Mouse (Mus musculus) thymus, postnatal 14 days (tissue): Measurements from ENCODE around the gene Adra2a.

Source experiments
- DNase-seq: peaks from one replicate; pipeline ENCODE4 v3.0.0; 2021

The Adra2a gene

GRCm38 (mm10) chr19:54076362-54077349 lies 32.7 kb downstream of the Adra2a start:
- no peak for DNase-seq

- DNase-seq, result no peak
Observed at GRCm38 (mm10) chr19:54081303-54081702, 37.4 kb downstream of the Adra2a start.

DNA sequence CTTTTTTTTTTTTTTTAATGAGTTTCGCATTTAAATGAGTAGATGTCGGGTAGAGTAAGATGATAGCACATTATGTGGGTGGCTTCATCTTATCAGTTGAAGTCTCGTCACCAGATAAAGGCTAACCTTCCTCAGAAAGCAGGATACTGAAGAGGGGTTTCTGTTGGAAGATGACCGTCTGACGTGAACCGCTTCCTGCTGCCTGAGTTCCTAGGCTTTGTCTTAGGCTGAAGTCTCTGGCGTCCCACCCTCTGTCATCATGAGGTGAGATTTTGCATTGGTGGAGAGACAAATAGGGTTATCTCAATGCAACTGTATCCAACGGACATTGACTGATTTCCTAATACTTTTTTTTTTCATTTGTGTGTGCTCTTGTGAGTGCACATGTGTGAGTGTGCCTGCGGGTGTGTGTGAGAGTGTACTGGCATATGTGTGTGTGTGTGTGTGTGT lies 37.8 kb downstream of the Adra2a start:
- no peak for DNase-seq

- DNase-seq, result no peak
Observed at GRCm38 (mm10) chr19:54087319-54087718, 43.4 kb downstream of the Adra2a start.

DNA sequence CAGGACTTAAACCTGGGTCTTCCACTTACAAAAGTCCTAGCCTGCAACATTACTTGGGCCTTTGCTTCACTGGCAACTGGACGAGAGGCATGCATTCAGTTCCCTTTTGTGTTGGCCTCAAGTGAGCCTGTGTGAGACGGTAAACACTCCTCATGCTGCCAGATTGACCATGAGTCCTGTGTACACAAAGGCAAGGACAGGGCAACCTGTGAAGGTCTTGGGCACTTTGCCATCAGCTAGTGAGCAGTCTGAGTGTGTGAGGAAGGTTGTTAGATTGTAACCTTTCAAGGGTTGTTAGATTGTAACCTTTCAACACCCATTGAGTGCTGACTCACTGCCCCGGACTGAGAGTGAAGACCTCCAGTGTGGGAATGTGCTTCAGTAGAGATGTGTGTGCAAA lies 49.6 kb downstream of the Adra2a start:
- no peak for DNase-seq

DNA sequence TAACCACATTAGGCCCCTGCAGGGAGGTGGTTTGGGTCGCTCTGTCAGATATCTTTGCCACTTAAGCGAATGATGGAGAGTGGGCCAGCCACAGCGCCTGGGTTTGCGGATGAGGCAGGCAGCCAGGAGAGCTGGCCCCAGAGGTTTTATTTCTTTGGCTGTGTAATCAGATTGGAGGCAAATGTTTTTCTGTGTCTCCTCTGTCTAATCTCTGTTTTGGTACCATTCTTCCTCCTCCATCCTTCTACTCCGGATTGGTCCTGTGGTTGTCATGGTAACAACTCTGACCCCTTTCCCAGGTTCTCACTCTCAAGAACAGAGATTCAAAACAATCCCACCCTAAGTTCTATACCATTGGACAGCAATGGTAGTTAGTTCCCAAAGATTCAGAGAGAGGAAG lies 51.8 kb downstream of the Adra2a start:
- no peak for DNase-seq

DNA sequence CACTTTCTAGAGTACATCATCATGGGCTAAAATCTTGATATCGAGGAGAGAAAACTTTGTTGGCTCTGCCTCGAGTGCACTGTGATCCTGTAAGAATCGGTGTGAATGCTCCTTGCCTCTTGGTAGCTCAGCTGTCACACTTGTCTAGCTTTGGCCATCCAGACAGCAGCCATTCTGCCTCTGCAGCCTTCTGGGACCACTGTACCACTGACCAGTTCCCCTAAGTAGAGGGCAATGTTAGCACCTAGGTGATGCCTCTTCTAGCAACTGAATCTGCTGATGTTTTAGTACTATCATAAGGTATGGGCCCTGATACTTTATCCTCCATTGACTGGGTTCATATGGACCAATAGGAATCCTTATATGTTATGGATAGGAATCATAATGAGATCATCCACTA lies 54.4 kb downstream of the Adra2a start:
- no peak for DNase-seq
